Mouse (Mus musculus): ENCODE results near the gene Gm8126. TPM values are rescaled to one million over a fixed set of nuclear protein-coding genes. Genes with fewer than 3 reads are reported as not detected.
"Not testable (repeated sequence)": the region's sequence is repeated elsewhere in the genome, so short reads cannot be mapped to it uniquely, and the experiment has no call there.

The Gm8126 gene
- polyA plus RNA-seq (2015; fragmentation: Nextera tagmentation; extraction: Ambion mirVana): not detected in 2 replicates

DNA sequence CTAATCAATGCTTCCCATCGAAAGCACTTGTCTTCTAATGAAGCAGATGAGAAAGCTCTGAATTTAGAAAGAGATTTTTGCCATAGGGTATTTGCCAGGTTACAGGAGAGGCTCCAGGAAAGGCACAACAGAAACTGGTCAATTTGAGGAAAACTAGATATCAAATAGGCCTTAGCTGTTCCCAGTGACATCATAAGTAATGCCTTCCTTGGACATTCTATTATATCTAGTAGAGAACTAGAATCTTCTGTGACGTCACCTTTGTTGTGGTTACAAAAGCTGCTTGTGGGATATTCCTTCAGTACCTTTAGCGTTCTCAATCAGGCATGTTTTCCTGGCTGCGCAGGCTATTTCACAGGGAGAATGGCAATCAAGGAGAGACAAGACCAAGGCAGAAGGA is at the start of gene Gm8126:
Gm8126 (plus strand) TSS at position 301 of the 400 bp plus-strand sequence.
- H3K27me3 ChIP-seq; H3K9ac ChIP-seq (replicated peaks); H3K4me2 ChIP-seq (replicated peaks); ATAC-seq (replicated peaks); H3K27ac ChIP-seq (replicated peaks); H3K9me3 ChIP-seq; H3K4me1 ChIP-seq; H3K4me3 ChIP-seq; H3K36me3 ChIP-seq: not testable (repeated sequence)
- WGBS: 92% methylated on average over 3 of the region's 4 CpGs

DNA sequence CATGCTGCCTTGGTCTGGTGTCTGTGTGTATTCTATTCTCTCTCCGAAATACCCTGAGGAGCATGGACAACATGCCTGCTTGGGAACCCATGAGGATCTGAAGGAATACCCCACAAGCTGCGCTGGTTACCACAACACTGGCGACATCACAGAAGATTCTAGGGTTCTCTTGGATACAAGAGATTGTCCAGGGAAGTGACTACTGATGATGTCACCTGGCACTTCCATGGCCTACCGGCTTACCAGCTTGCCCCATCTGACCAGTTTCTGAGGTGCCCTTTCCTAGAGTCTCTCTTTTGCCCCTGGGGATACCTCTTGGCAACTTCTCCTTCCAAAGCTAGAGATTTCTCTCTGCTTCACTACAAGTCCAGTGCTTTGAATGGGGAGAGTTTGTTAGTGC is 23.2 kb upstream of the Gm8126 start, which contains the start of gene Gm8122:
Gm8122 (minus strand) TSS at position 101 of the 400 bp plus-strand sequence.
- not testable (repeated sequence) for H3K27me3 ChIP-seq; H3K36me3 ChIP-seq; ATAC-seq (replicated peaks); H3K9ac ChIP-seq (replicated peaks); H3K4me1 ChIP-seq; H3K4me2 ChIP-seq (replicated peaks); H3K4me3 ChIP-seq; H3K9me3 ChIP-seq; H3K27ac ChIP-seq (replicated peaks)
- WGBS: 94% methylated on average over 4 of the region's 4 CpGs

DNA sequence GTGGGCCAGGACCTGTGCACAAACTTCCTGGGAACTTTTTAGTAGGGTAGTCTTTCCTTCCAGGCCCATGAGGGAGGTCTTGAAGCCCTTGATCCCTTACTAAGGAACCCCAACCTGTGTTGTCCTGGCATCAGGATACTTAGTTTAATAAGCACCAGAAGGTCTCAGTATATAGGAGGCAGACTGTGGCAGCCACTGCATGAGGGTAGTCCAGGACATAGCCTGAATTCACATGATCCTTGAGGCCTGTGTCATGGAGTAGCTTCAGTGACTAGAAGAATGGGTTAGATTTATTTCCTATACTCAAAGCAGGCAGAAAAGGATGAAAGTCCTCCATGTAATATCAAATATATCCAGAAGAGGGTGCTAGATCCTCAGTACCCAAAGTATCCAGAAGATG is 20.7 kb upstream of the Gm8126 start:
- ATAC-seq (replicated peaks); H3K36me3 ChIP-seq; H3K4me1 ChIP-seq; H3K27ac ChIP-seq (replicated peaks); H3K4me3 ChIP-seq; H3K4me2 ChIP-seq (replicated peaks); H3K9ac ChIP-seq (replicated peaks); H3K27me3 ChIP-seq; H3K9me3 ChIP-seq: not testable (repeated sequence)

DNA sequence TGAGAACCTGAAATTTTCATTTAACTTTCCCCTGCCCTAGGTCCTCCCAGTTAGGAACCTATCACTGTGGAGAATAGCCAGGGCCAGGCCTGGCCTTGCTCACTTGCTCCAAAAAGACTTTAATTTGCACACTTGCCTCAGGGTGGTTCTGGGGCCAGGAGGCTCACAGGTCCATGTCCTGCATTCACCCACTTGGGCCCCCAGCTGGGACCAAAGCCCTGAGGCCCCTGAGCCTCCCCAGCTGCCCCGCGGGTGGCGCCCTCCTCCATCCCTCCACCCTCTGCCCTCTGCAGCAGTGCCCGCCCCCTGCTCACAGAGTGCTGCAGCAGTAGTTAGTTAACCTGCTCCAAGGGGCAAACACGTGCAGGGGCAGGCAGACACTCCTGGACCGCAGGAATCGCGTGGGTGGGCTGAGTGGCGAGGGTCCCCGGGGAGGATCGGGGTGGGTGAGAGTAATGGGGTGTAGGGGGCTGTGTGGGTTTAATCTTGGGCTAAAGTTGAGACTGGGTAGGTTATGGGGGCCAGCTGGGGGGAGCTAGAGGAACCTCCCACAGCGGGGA is 8.8 kb upstream of the Gm8126 start:
- H3K4me1 ChIP-seq; H3K4me2 ChIP-seq (replicated peaks); H3K9me3 ChIP-seq; ATAC-seq (replicated peaks); H3K9ac ChIP-seq (replicated peaks); H3K27ac ChIP-seq (replicated peaks); H3K36me3 ChIP-seq; H3K27me3 ChIP-seq; H3K4me3 ChIP-seq: not testable (repeated sequence)
- 16% methylated on average over 10 of the region's 12 CpGs for WGBS

DNA sequence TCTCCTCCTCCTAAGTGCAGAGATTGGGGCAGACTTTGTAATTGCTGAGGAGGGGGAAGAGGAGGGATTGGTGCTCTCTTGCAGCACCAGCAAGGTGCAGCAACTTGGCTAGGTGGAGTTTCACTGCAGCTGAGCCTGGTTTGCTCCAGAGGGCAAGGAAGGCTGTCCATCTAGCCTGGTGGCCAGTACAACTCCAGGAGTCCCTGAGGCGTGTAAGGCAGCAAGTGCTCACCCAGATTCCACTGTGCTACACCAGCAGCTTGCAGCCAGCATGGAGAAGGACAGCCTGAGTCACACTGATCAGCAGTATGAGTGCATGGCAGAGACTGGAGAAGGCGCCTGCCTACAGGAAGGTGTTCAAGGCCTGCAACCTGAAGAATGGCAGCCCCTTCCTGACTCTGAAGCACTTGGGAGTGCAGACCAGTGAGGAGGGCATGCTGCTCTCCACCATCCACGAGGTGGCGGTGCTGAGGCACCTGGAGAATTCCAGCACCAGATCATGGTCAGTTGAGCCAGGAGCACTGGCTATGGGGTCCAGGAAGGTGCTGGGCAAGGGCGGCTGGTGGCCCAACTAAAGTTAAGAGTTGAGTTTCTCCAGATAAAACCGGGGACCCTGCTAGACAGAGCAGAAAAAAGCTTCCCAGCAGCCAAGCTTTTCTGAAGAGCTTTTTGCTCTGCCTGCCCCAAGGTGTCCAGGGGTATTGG is 7.7 kb upstream of the Gm8126 start:
- not testable (repeated sequence) for H3K27ac ChIP-seq (replicated peaks); H3K4me3 ChIP-seq; H3K9me3 ChIP-seq; H3K36me3 ChIP-seq; H3K9ac ChIP-seq (replicated peaks); H3K4me1 ChIP-seq; ATAC-seq (replicated peaks); H3K27me3 ChIP-seq; H3K4me2 ChIP-seq (replicated peaks)
- 39% methylated on average over 5 of the region's 6 CpGs for WGBS

DNA sequence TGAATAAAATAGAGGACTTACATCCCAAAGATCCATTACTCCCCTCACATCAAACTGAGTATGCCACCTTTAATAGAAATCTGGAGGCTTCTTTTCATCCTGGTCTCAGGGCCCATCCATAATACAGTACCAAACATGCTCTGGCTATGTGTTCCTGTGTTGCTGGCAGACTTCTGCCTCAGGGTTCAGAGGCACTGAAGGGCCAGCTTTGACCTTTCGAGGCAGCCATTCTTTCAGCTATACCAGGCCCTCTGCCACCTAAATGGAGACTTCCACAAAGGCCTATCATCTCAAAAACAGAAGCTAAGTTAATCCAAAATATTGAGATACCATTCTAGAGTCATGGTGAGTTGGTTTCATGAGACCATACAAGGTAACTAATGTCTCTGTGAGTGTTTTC is 1.9 kb upstream of the Gm8126 start:
- H3K36me3 ChIP-seq; H3K9me3 ChIP-seq; H3K4me3 ChIP-seq; H3K27ac ChIP-seq (replicated peaks); H3K4me2 ChIP-seq (replicated peaks); H3K9ac ChIP-seq (replicated peaks); H3K4me1 ChIP-seq; ATAC-seq (replicated peaks); H3K27me3 ChIP-seq: not testable (repeated sequence)
- WGBS: 84% methylated on average over 1 of the region's 1 CpGs

DNA sequence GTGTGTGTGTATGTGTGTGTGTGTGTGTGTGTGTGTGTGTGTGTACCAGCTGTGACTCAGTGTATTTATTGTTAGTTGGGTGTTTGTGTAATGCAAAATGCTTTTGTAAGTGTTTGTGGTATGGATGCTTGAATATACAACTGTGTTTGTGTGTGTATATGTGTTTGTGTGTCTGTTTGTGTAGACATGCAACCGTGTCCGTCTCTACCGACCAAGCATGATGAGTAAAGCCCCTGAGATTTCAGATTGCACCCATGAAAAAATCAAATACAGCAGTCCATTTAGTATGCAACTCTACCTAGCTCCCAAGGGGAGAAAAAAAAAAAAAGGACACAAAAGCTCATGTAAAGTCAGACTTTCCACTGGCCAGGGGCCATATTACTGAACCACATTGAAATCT is 5.0 kb downstream of the Gm8126 start:
- not testable (repeated sequence) for H3K9me3 ChIP-seq; H3K36me3 ChIP-seq; H3K27me3 ChIP-seq; H3K9ac ChIP-seq (replicated peaks); H3K27ac ChIP-seq (replicated peaks); H3K4me2 ChIP-seq (replicated peaks); ATAC-seq (replicated peaks); H3K4me1 ChIP-seq; H3K4me3 ChIP-seq
- WGBS: 94% methylated on average over 3 of the region's 3 CpGs

DNA sequence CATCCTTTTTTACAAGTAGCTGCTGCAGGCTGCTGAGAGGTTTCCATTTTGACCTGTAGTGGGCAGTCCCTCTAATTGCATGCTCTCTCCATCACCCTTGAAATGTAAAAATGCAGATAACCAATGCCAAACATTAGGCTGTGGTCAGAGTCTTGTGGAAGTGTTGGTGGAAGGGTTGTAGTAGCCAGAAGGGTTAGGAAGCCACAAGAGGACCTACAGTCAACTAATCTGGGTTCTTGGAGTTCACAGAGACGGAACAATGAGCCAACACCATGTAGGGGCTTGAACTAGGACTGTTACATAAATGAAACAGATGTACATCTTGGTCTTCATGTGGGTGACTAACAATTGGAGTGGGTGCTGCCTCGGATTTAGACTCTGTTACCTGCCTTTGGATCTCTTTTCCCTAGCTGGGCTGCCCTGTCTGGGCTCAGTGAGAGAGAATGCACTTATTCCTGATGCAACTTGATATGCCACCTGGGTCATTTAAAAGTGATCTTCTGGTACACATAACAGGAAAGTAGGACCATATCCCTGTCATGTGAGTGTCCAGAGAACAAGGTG is 10.2 kb downstream of the Gm8126 start:
- not testable (repeated sequence) for H3K4me3 ChIP-seq; ATAC-seq (replicated peaks); H3K9me3 ChIP-seq; H3K36me3 ChIP-seq; H3K27ac ChIP-seq (replicated peaks); H3K9ac ChIP-seq (replicated peaks); H3K27me3 ChIP-seq; H3K4me2 ChIP-seq (replicated peaks); H3K4me1 ChIP-seq
- WGBS: 31% methylated on average over 2 of the region's 2 CpGs

DNA sequence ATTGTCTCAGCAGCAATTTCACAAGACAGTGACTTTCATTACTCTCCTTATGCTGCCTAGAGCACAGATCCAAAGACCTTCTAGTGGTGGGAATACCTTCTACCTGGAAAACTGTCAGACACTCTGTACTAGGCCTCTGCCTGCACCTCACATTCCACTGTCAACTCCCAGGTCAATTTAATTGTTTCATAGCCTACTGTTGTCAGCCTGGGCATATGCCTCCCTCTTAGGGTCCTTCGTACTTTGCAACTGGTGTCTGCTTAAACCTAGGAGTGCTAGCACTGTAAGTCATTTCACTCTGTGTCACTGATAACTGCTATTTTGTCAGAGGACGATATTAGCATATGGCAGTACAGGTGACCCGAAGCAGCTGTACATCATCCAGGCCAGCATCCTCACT is 10.8 kb downstream of the Gm8126 start:
- 94% methylated on average over 3 of the region's 3 CpGs for WGBS
- H3K27me3 ChIP-seq; H3K4me1 ChIP-seq; H3K27ac ChIP-seq (replicated peaks); H3K36me3 ChIP-seq; H3K9ac ChIP-seq (replicated peaks); H3K9me3 ChIP-seq; H3K4me3 ChIP-seq; ATAC-seq (replicated peaks); H3K4me2 ChIP-seq (replicated peaks): not testable (repeated sequence)

DNA sequence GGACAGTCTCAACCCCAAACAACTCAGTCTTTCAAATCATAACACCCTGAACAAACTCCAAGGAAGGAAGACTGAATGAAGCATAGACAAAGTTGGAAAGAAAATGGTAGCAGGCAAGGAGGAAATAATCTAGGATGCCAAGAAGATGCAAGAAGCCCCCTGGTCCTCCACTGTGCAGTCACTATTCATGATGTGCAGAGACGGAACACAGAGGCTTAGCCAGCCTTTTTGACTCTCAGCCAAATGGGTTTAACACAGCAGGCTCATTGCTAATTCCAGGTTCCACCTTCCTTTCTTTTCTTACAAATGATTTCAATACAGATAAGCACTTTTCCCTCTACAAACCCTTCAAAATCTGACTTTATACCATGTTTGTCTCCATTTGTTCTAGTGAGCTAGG is 14.7 kb downstream of the Gm8126 start:
- H3K27ac ChIP-seq (replicated peaks); H3K9me3 ChIP-seq; H3K4me2 ChIP-seq (replicated peaks); H3K9ac ChIP-seq (replicated peaks); ATAC-seq (replicated peaks); H3K4me3 ChIP-seq; H3K36me3 ChIP-seq; H3K4me1 ChIP-seq; H3K27me3 ChIP-seq: not testable (repeated sequence)
- 66% methylated on average over 1 of the region's 1 CpGs for WGBS

DNA sequence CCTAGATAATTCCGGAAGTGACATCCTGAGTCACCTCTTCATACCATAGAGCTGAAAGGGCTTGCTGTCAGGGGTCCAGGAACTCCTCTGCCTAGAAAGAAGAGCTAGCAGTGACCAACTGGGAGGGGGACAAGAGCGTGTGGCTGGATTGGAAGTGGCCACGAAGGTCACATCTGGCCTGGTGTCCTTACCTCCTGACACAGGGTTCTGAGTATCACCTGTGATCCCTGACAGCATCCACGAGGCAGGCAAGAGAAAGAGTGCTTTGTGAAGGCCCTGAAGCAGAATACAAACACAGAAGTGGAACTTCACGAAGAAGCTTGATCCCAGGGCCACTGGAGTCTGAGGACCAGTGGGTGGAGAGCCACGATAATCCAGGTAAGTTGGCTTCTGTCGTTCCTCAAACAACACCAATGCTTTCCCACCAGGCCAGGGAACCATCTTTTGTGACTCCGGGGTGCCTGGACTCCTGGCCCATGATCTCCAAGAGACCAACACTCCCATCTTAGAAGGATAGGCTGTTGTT is 16.6 kb downstream of the Gm8126 start, which contains the start of gene Gm9732:
Gm9732 (plus strand) TSS at position 51 of the 526 bp plus-strand sequence.
- not testable (repeated sequence) for H3K9ac ChIP-seq (replicated peaks); H3K9me3 ChIP-seq; H3K4me1 ChIP-seq; H3K27me3 ChIP-seq; ATAC-seq (replicated peaks); H3K4me3 ChIP-seq; H3K4me2 ChIP-seq (replicated peaks); H3K36me3 ChIP-seq; H3K27ac ChIP-seq (replicated peaks)
- 82% methylated on average over 8 of the region's 8 CpGs for WGBS

DNA sequence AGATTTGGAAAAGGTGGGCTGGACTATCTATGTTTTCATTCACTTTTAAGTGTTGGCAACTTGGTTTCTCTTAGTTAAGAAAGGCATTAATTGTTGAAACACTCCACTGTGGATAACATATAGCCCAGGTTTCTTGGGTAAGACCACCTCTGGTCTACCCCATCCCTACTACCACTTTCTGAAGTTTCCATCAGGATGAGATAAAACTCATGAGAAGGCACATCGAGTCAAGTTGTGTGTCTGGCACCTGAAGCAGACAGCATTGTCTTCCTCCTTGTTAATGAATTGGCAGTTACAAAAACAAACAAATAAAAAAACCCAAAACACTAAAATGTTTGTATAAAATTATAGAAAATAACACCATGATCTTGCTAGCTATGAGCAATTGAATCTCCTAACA is 17.3 kb downstream of the Gm8126 start:
- H3K27me3 ChIP-seq; H3K27ac ChIP-seq (replicated peaks); ATAC-seq (replicated peaks); H3K4me2 ChIP-seq (replicated peaks); H3K9ac ChIP-seq (replicated peaks); H3K9me3 ChIP-seq; H3K4me3 ChIP-seq; H3K4me1 ChIP-seq; H3K36me3 ChIP-seq: not testable (repeated sequence)
- WGBS: 87% methylated on average over 1 of the region's 1 CpGs

All from forebrain, embryonic 15.5 days (tissue).